Mouse (Mus musculus): ENCODE measurements around the gene Rhou. TPM values are rescaled to one million over a fixed set of nuclear protein-coding genes. Genes with fewer than 3 reads are reported as not detected.
"Not testable (repeated sequence)": the region's sequence is repeated elsewhere in the genome, so short reads cannot be mapped to it uniquely, and the experiment has no call there.

Gene Rhou
- total RNA-seq (2021) = 10 to 100 TPM; 45.9 to 46.2 TPM
- long read RNA-seq, experiment 1, transcript Rhou-201 (3 exons, 3,371 nt) = major isoform, 51 of 58 reads
- long read RNA-seq, experiment 1, partial matches to known transcripts = 6 of 58 reads
- long read RNA-seq, experiment 1, other reads (novel, unspliced or antisense) = 1 of 58 reads
- long read RNA-seq, experiment 2, transcript Rhou-201 (3 exons, 3,371 nt) = major isoform, 39 of 46 reads
- long read RNA-seq, experiment 2, partial matches to known transcripts = 1 of 46 reads
- long read RNA-seq, experiment 2, other reads (novel, unspliced or antisense) = 6 of 46 reads

GRCm38 (mm10) chr8:123653308-123653993, at the start of gene Rhou:
TSS of gene Rhou (plus strand) at chr8:123653929.
- intact Hi-C loops (cut with DNase I) = loop anchor here (1.0 to 2.0 kb wide), 2 partner anchors 115 to 131 kb away; no protein-coding TSS in a partner anchor
- peak; percentile 93 to 94 for DNase-seq (ENCODE audit: extremely low spot score in 1 of 2, low spot score in 2 of 2)
- H3K4me3 ChIP-seq = peak within 1 kb of the TSS; percentile 57
- peak; percentile 70 for TF ChIP-seq CTCF (IDR thresholded peaks at IDR 0.05)
- H3K27ac ChIP-seq = peak within 1 kb of the TSS; percentile 90

GRCm38 (mm10) chr8:123612652-123613051, 41.1 kb upstream of the Rhou start:
- intact Hi-C loops (cut with DNase I); H3K27ac ChIP-seq; H3K4me3 ChIP-seq: not testable (repeated sequence)
- peak in 1 of 2 experiments; percentile 5 for DNase-seq (ENCODE audit: extremely low spot score in 1 of 2, low spot score in 2 of 2)

- H3K4me3 ChIP-seq; DNase-seq (ENCODE audit: extremely low spot score in 1 of 2, low spot score in 2 of 2); H3K27ac ChIP-seq; intact Hi-C loops (cut with DNase I): not testable (repeated sequence)
Observed at GRCm38 (mm10) chr8:123623523-123623922, 30.2 kb upstream of the Rhou start.

GRCm38 (mm10) chr8:123624274-123624673, 29.5 kb upstream of the Rhou start:
- no peak for DNase-seq (ENCODE audit: extremely low spot score in 1 of 2, low spot score in 2 of 2)
- intact Hi-C loops (cut with DNase I) = no loop called here
- no peak overlapping the region for H3K4me3 ChIP-seq
- TF ChIP-seq CTCF (IDR thresholded peaks at IDR 0.05) = no peak
- H3K27ac ChIP-seq = no peak overlapping the region

- TF ChIP-seq CTCF (IDR thresholded peaks at IDR 0.05) = no peak
- Histone ChIP-seq H3K27ac (no peak overlapping the region), H3K4me3 (no peak overlapping the region)
- intact Hi-C loops (cut with DNase I) = no loop called here
- DNase-seq (ENCODE audit: extremely low spot score in 1 of 2, low spot score in 2 of 2) = no peak
Observed at GRCm38 (mm10) chr8:123624702-123625101, 29.0 kb upstream of the Rhou start.

GRCm38 (mm10) chr8:123625717-123626116, 28.0 kb upstream of the Rhou start:
- H3K4me3 ChIP-seq = no peak overlapping the region
- no peak for DNase-seq (ENCODE audit: extremely low spot score in 1 of 2, low spot score in 2 of 2)
- TF ChIP-seq CTCF (IDR thresholded peaks at IDR 0.05) = no peak
- intact Hi-C loops (cut with DNase I) = no loop called here
- no peak overlapping the region for H3K27ac ChIP-seq

GRCm38 (mm10) chr8:123627410-123628147, 26.1 kb upstream of the Rhou start:
- no peak overlapping the region for H3K4me3 ChIP-seq
- intact Hi-C loops (cut with DNase I) = no loop called here

GRCm38 (mm10) chr8:123628253-123628967, 25.3 kb upstream of the Rhou start:
- peak overlapping the region; percentile 36 for H3K4me3 ChIP-seq
- TF ChIP-seq CTCF (IDR thresholded peaks at IDR 0.05) = peak; percentile 87
- H3K27ac ChIP-seq = no peak overlapping the region
- intact Hi-C loops (cut with DNase I) = no loop called here
- DNase-seq (ENCODE audit: extremely low spot score in 1 of 2, low spot score in 2 of 2) = peak in 1 of 2 experiments; percentile 52

More at GRCm38 (mm10) chr8:123627410-123628147, 26.1 kb upstream of the Rhou start:
- H3K27ac ChIP-seq = no peak overlapping the region
- TF ChIP-seq CTCF (IDR thresholded peaks at IDR 0.05) = peak; percentile 12; the same call in 1 of the 2 replicates
- no peak for DNase-seq (ENCODE audit: extremely low spot score in 1 of 2, low spot score in 2 of 2)

GRCm38 (mm10) chr8:123628968-123629755, 24.6 kb upstream of the Rhou start:
- no peak overlapping the region for H3K27ac ChIP-seq
- TF ChIP-seq CTCF (IDR thresholded peaks at IDR 0.05) = peak; percentile 78
- H3K4me3 ChIP-seq = peak overlapping the region; percentile 36
- intact Hi-C loops (cut with DNase I) = no loop called here
- DNase-seq (ENCODE audit: extremely low spot score in 1 of 2, low spot score in 2 of 2) = peak; percentile 69 to 79

- no peak for TF ChIP-seq CTCF (IDR thresholded peaks at IDR 0.05)
- intact Hi-C loops (cut with DNase I) = no loop called here
- Histone ChIP-seq H3K4me3 (no peak overlapping the region), H3K27ac (no peak overlapping the region)
- DNase-seq (ENCODE audit: extremely low spot score in 1 of 2, low spot score in 2 of 2) = no peak
Observed at GRCm38 (mm10) chr8:123630058-123630457, 23.7 kb upstream of the Rhou start.

GRCm38 (mm10) chr8:123630841-123631251, 22.9 kb upstream of the Rhou start:
- intact Hi-C loops (cut with DNase I) = no loop called here
- DNase-seq (ENCODE audit: extremely low spot score in 1 of 2, low spot score in 2 of 2) = no peak
- H3K27ac ChIP-seq = no peak overlapping the region
- TF ChIP-seq CTCF (IDR thresholded peaks at IDR 0.05) = no peak
- H3K4me3 ChIP-seq = no peak overlapping the region

- intact Hi-C loops (cut with DNase I); H3K27ac ChIP-seq; DNase-seq (ENCODE audit: extremely low spot score in 1 of 2, low spot score in 2 of 2); H3K4me3 ChIP-seq: not testable (repeated sequence)
Observed at GRCm38 (mm10) chr8:123631746-123632145, 22.0 kb upstream of the Rhou start.
